Mouse (Mus musculus) limb, embryonic 15.5 days (tissue): Measurements from ENCODE around the gene Mat1a. TPM values are rescaled to one million over a fixed set of nuclear protein-coding genes. Genes with fewer than 3 reads are reported as not detected.

Source experiments
- ATAC-seq: fragments of 200-750 bp; cut with Nextera tagmentation; 2 replicates; pipeline ENCODE4 v1.8.0; 2017; ENCODE audit warnings: low read depth, moderate TSS enrichment; ENCODE audit not compliant: insufficient number of reproducible peaks, low FRiP score, low TSS enrichment
- H3K27ac ChIP-seq: fragments of 300-500 bp; sonication (generic); 2 replicates; pipeline ENCODE4 v1.5.1; 2015; ENCODE audit warnings: moderate library complexity, mild to moderate bottlenecking, inconsistent platforms
- H3K27me3 ChIP-seq: fragments of 300-500 bp; sonication (generic); 2 replicates; pipeline ENCODE4 v1.6.1; 2015; ENCODE audit warnings: inconsistent platforms
- H3K36me3 ChIP-seq: fragments of 300-500 bp; sonication (generic); 2 replicates; pipeline ENCODE4 v1.6.1; 2015; ENCODE audit warnings: inconsistent platforms
- H3K4me1 ChIP-seq: fragments of 300-500 bp; sonication (generic); 2 replicates; pipeline ENCODE4 v1.6.1; 2015; ENCODE audit warnings: inconsistent platforms
- H3K4me2 ChIP-seq: fragments of 300-500 bp; sonication (generic); 2 replicates; pipeline ENCODE4 v1.6.1; 2015; ENCODE audit warnings: mild to moderate bottlenecking, inconsistent platforms
- H3K4me3 ChIP-seq: fragments of 300-500 bp; sonication (generic); 2 replicates; pipeline ENCODE4 v1.5.1; 2015; ENCODE audit warnings: mild to moderate bottlenecking, inconsistent platforms
- H3K9ac ChIP-seq: fragments of 300-500 bp; sonication (generic); 2 replicates; pipeline ENCODE4 v1.6.1; 2015; ENCODE audit warnings: inconsistent platforms
- H3K9me3 ChIP-seq: fragments of 300-500 bp; sonication (generic); 2 replicates; pipeline ENCODE4 v1.6.1; 2016; ENCODE audit warnings: inconsistent platforms
- WGBS: fragments of 180-500 bp; shearing (Covaris S2); methylation state at CpG from one replicate; pipeline ENCODE4 v1.1.7; 2015; 5-methylcytosine and 5-hydroxymethylcytosine counted together
- polyA plus RNA-seq: library from polyadenylated mRNA; unstranded; fragments of >200 nt; fragmentation: Nextera tagmentation; extraction: Ambion mirVana; gene quantifications from 2 replicates; pipeline ENCODE4 v1.2.1, GENCODE M21; 2015

Mat1a gene
- 0.13 TPM in 1 of 2 replicates, not detected in the other for polyA plus RNA-seq

GRCm38 (mm10) chr14:41104853-41105444 is at the start of gene Mat1a:
Gene Mat1a, plus strand, starts transcription at chr14:41105035.
- Histone ChIP-seq H3K27me3 (no peaks in the 10 kb centered on the region), H3K9ac (no peak within 1 kb of the TSS), H3K4me2 (no peak within 1 kb of the TSS), H3K27ac (no peak within 1 kb of the TSS), H3K36me3 (no peaks in the 10 kb centered on the region), H3K4me3 (no peak within 1 kb of the TSS), H3K4me1 (no peaks in the 10 kb centered on the region), H3K9me3 (no peaks in the 10 kb centered on the region)
- ATAC-seq: no peak
- 64% methylated on average over 10 of the region's 10 CpGs for WGBS

GRCm38 (mm10) chr14:41065168-41065567 is 39.7 kb upstream of the Mat1a start:
- no peak for ATAC-seq
- Histone ChIP-seq H3K36me3 (no peaks in the 10 kb centered on the region), H3K4me2 (no peak overlapping the region), H3K9me3 (no peaks in the 10 kb centered on the region), H3K4me1 (no peaks in the 10 kb centered on the region), H3K27me3 (no peaks in the 10 kb centered on the region), H3K9ac (no peak overlapping the region), H3K27ac (no peak overlapping the region), H3K4me3 (no peak overlapping the region)
- 32% methylated on average over 2 of the region's 2 CpGs for WGBS

GRCm38 (mm10) chr14:41066416-41066815 is 38.4 kb upstream of the Mat1a start:
- H3K9me3 ChIP-seq: no peaks in the 10 kb centered on the region
- H3K4me3 ChIP-seq: no peak overlapping the region
- no peaks in the 10 kb centered on the region for H3K27me3 ChIP-seq
- WGBS: 6% methylated on average over 1 of the region's 1 CpGs
- no peak overlapping the region for H3K9ac ChIP-seq
- H3K4me2 ChIP-seq: no peak overlapping the region
- no peaks in the 10 kb centered on the region for H3K36me3 ChIP-seq
- no peak for ATAC-seq
- H3K4me1 ChIP-seq: no peaks in the 10 kb centered on the region
- H3K27ac ChIP-seq: no peak overlapping the region

GRCm38 (mm10) chr14:41069108-41069507 is 35.7 kb upstream of the Mat1a start, which contains the start of gene Dydc2:
Gene Dydc2, minus strand, starts transcription at chr14:41069208.
- no peak within 1 kb of the TSS for H3K27ac ChIP-seq
- no peak for ATAC-seq
- H3K9ac ChIP-seq: no peak within 1 kb of the TSS

GRCm38 (mm10) chr14:41070343-41070742 is 34.5 kb upstream of the Mat1a start:
- Histone ChIP-seq H3K9ac (no peak overlapping the region), H3K36me3 (no peaks in the 10 kb centered on the region), H3K27me3 (no peaks in the 10 kb centered on the region), H3K27ac (no peak overlapping the region), H3K4me2 (no peak overlapping the region), H3K4me1 (peaks cover 9% of the 10 kb centered on the region), H3K9me3 (no peaks in the 10 kb centered on the region), H3K4me3 (no peak overlapping the region)
- WGBS: 68% methylated on average over 3 of the region's 3 CpGs
- ATAC-seq: no peak

More at GRCm38 (mm10) chr14:41069108-41069507, 35.7 kb upstream of the Mat1a start, which contains the start of gene Dydc2:
- no peak within 1 kb of the TSS for H3K4me3 ChIP-seq
- no peaks in the 10 kb centered on the region for H3K9me3 ChIP-seq
- peaks cover 9% of the 10 kb centered on the region for H3K4me1 ChIP-seq
- H3K36me3 ChIP-seq: no peaks in the 10 kb centered on the region
- H3K4me2 ChIP-seq: no peak within 1 kb of the TSS
- no peaks in the 10 kb centered on the region for H3K27me3 ChIP-seq

- Histone ChIP-seq H3K9ac (0 out of 2 replicates have a peak within 1 kb of the TSS, but pooled peaks have one; percentile 14), H3K4me1 (peaks cover 9% of the 10 kb centered on the region)
- 11% methylated on average over 23 of the region's 23 CpGs for WGBS
These were observed 32.4 kb upstream of the Mat1a start, which contains the start of gene Dydc1 for GRCm38 (mm10) chr14:41072229-41072943. Gene Dydc1, plus strand, starts transcription at chr14:41072911.

GRCm38 (mm10) chr14:41072944-41073275 is 31.9 kb upstream of the Mat1a start:
- Histone ChIP-seq H3K9ac (0 out of 2 replicates have a peak overlapping the region, but pooled peaks have one; percentile 14), H3K4me2 (peak overlapping the region; percentile 62), H3K4me3 (peak overlapping the region; percentile 42), H3K36me3 (no peaks in the 10 kb centered on the region), H3K27me3 (no peaks in the 10 kb centered on the region), H3K9me3 (no peaks in the 10 kb centered on the region), H3K4me1 (peaks cover 9% of the 10 kb centered on the region), H3K27ac (no peak overlapping the region)
- 2% methylated on average over 8 of the region's 8 CpGs for WGBS
- ATAC-seq: no peak

More at GRCm38 (mm10) chr14:41072229-41072943, 32.4 kb upstream of the Mat1a start, which contains the start of gene Dydc1:
- ATAC-seq: no peak
- Histone ChIP-seq H3K27me3 (no peaks in the 10 kb centered on the region), H3K4me2 (peak within 1 kb of the TSS; percentile 62), H3K27ac (no peak within 1 kb of the TSS), H3K4me3 (peak within 1 kb of the TSS; percentile 42), H3K9me3 (no peaks in the 10 kb centered on the region), H3K36me3 (no peaks in the 10 kb centered on the region)

- H3K27ac ChIP-seq: no peak overlapping the region
- H3K4me2 ChIP-seq: no peak overlapping the region
- H3K9me3 ChIP-seq: no peaks in the 10 kb centered on the region
- no peaks in the 10 kb centered on the region for H3K36me3 ChIP-seq
- H3K4me3 ChIP-seq: no peak overlapping the region
- no peaks in the 10 kb centered on the region for H3K4me1 ChIP-seq
- no peaks in the 10 kb centered on the region for H3K27me3 ChIP-seq
- WGBS: 84% methylated on average over 2 of the region's 2 CpGs
- ATAC-seq: no peak
- H3K9ac ChIP-seq: no peak overlapping the region
These were observed 22.4 kb upstream of the Mat1a start for GRCm38 (mm10) chr14:41082408-41082807.

GRCm38 (mm10) chr14:41087509-41087908 is 17.3 kb upstream of the Mat1a start:
- H3K36me3 ChIP-seq: no peaks in the 10 kb centered on the region
- no peak overlapping the region for H3K4me2 ChIP-seq
- ATAC-seq: 0 out of 2 replicates have a peak, but pooled peaks have one; percentile 48
- H3K9ac ChIP-seq: no peak overlapping the region
- H3K27ac ChIP-seq: no peak overlapping the region
- WGBS: 83% methylated on average over 1 of the region's 1 CpGs
- no peak overlapping the region for H3K4me3 ChIP-seq
- H3K27me3 ChIP-seq: no peaks in the 10 kb centered on the region
- no peaks in the 10 kb centered on the region for H3K9me3 ChIP-seq
- no peaks in the 10 kb centered on the region for H3K4me1 ChIP-seq

- no peak for ATAC-seq
- Histone ChIP-seq H3K36me3 (no peaks in the 10 kb centered on the region), H3K9ac (no peak overlapping the region), H3K4me3 (no peak overlapping the region), H3K4me2 (no peak overlapping the region), H3K27me3 (no peaks in the 10 kb centered on the region), H3K27ac (no peak overlapping the region), H3K4me1 (no peaks in the 10 kb centered on the region), H3K9me3 (no peaks in the 10 kb centered on the region)
- 41% methylated on average over 8 of the region's 8 CpGs for WGBS
These were observed 14.1 kb upstream of the Mat1a start for GRCm38 (mm10) chr14:41090777-41091176.

GRCm38 (mm10) chr14:41094114-41094513 is 10.7 kb upstream of the Mat1a start:
- H3K27me3 ChIP-seq: no peaks in the 10 kb centered on the region
- no peak overlapping the region for H3K9ac ChIP-seq
- no peaks in the 10 kb centered on the region for H3K4me1 ChIP-seq
- no peak overlapping the region for H3K4me2 ChIP-seq
- no peak overlapping the region for H3K27ac ChIP-seq
- ATAC-seq: no peak
- 61% methylated on average over 1 of the region's 1 CpGs for WGBS
- no peaks in the 10 kb centered on the region for H3K9me3 ChIP-seq
- no peaks in the 10 kb centered on the region for H3K36me3 ChIP-seq
- no peak overlapping the region for H3K4me3 ChIP-seq

GRCm38 (mm10) chr14:41096296-41096860 is 8.5 kb upstream of the Mat1a start:
- Histone ChIP-seq H3K4me3 (no peak overlapping the region), H3K36me3 (no peaks in the 10 kb centered on the region), H3K4me1 (no peaks in the 10 kb centered on the region), H3K4me2 (no peak overlapping the region), H3K27ac (no peak overlapping the region), H3K27me3 (no peaks in the 10 kb centered on the region), H3K9ac (no peak overlapping the region), H3K9me3 (no peaks in the 10 kb centered on the region)
- 86% methylated on average over 3 of the region's 3 CpGs for WGBS
- no peak for ATAC-seq
